Mouse (Mus musculus) C2C12 (cell line): ENCODE results near the gene Musk. TPM values are rescaled to one million over a fixed set of nuclear protein-coding genes. Genes with fewer than 3 reads are reported as not detected.

Experiments
- H3K27me3 ChIP-seq: one replicate; pipeline ENCODE4 v1.6.1; 2011; ENCODE audit not compliant: control insufficient read depth, insufficient read depth, insufficient read length
- H3K36me3 ChIP-seq: one replicate; pipeline ENCODE4 v1.6.1; 2011; ENCODE audit not compliant: control insufficient read depth, insufficient read depth
- H3K4me3 ChIP-seq: one replicate; pipeline ENCODE4 v1.5.1; 2011; ENCODE audit warnings: mild to moderate bottlenecking, control low read depth; ENCODE audit not compliant: poor library complexity, insufficient read depth, severe bottlenecking
- H3K79me2 ChIP-seq: one replicate; pipeline ENCODE4 v1.6.1; 2011; ENCODE audit not compliant: control insufficient read depth, insufficient read depth
- H3K79me3 ChIP-seq: one replicate; pipeline ENCODE4 v1.6.1; 2011; ENCODE audit warnings: low read depth, control low read depth
- H3ac ChIP-seq: one replicate; pipeline ENCODE3; 2011; ENCODE audit warnings: low read depth; ENCODE audit not compliant: control insufficient read depth, insufficient read length
- CEBPB ChIP-seq: IDR thresholded peaks from one replicate; pipeline ENCODE4 v1.6.1; 2011; ENCODE audit warnings: low read depth, mild to moderate bottlenecking, control low read depth, moderate library complexity
- CTCF ChIP-seq: IDR thresholded peaks from one replicate; pipeline ENCODE4 v1.5.1; 2011; ENCODE audit not compliant: control insufficient read depth, insufficient read depth, insufficient read length
- FOSL1 ChIP-seq: IDR thresholded peaks from one replicate; pipeline ENCODE4 v1.8.0; 2011; ENCODE audit warnings: mild to moderate bottlenecking, low read length; ENCODE audit not compliant: poor library complexity, insufficient read depth, severe bottlenecking
- MAX ChIP-seq: IDR thresholded peaks from one replicate; pipeline ENCODE4 v1.6.1; 2011; ENCODE audit warnings: mild to moderate bottlenecking, control low read depth
- MYOD1 ChIP-seq: IDR thresholded peaks from one replicate; pipeline ENCODE4 v1.6.1; 2011; ENCODE audit warnings: low read depth; ENCODE audit not compliant: control insufficient read depth, insufficient read length
- MYOG ChIP-seq: IDR thresholded peaks from one replicate; pipeline ENCODE4 v1.6.1; 2011; ENCODE audit not compliant: control insufficient read depth, insufficient read length; ENCODE audit errors: extremely low read depth
- USF1 ChIP-seq: IDR thresholded peaks from one replicate; pipeline ENCODE4 v1.6.1; 2011; ENCODE audit warnings: low read depth, mild to moderate bottlenecking, control low read depth, moderate library complexity
- polyA plus RNA-seq: library from polyadenylated mRNA; unstranded; fragments of >200 nt; fragmentation: generic; extraction: Trizol; gene quantifications from one replicate; pipeline ENCODE4 v1.2.1, GENCODE M21; 2012; ENCODE audit warnings: missing spikeins

The Musk gene
- polyA plus RNA-seq, 1 experiment: 10.1 TPM

DNA sequence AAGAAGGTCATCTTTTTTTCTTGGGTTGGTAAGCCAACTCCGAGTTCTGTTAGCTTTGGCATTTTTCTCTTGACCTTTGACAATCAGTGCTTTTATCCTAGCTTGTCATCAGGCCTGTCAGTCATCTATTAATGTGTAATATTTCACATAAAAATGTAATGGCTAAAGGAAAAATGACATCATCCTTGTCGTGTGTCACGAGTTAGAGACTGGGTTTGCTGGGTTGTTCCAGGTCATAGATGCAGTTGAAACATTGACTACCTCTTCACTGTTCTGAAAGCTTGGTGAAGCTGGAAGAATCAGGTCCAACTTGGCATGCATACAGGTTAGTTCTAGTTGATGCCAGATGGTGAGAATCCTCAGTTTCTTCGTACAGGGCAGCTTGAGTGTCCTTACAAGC is 34.5 kb downstream of the Musk start:
- Histone ChIP-seq H3ac (no peak overlapping the region), H3K4me3 (no peak overlapping the region), H3K27me3 (no peaks in the 10 kb centered on the region), H3K79me2 (no peaks in the 10 kb centered on the region), H3K36me3 (no peaks in the 10 kb centered on the region), H3K79me3 (no peaks in the 10 kb centered on the region)
- no peak for TF ChIP-seq FOSL1

DNA sequence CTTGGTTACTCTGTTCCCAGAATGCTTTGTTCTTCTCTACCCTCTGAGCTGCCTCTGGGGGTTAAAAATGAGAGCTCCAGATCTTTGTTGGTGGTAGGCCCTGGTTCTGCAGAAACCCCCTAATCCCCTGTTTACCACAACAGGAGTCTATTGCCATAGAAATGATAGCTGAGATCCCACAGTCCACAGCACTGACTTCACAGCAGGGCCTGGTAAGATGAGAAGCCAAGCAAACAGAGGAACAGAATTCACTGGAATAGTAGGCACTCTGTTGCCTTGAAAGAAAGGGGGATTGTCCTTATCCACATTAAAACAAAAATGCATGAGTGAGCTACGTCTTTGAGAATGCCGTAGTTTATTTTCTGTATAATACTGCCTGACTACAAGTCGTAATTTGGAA is 41.0 kb downstream of the Musk start:
- Histone ChIP-seq H3ac (no peak overlapping the region), H3K36me3 (no peaks in the 10 kb centered on the region), H3K4me3 (no peak overlapping the region), H3K79me3 (no peaks in the 10 kb centered on the region), H3K79me2 (no peaks in the 10 kb centered on the region), H3K27me3 (no peaks in the 10 kb centered on the region)
- TF ChIP-seq MYOG (no peak), MYOD1 (no peak), FOSL1 (no peak), CTCF (no peak), MAX (no peak), USF1 (no peak), CEBPB (no peak)

DNA sequence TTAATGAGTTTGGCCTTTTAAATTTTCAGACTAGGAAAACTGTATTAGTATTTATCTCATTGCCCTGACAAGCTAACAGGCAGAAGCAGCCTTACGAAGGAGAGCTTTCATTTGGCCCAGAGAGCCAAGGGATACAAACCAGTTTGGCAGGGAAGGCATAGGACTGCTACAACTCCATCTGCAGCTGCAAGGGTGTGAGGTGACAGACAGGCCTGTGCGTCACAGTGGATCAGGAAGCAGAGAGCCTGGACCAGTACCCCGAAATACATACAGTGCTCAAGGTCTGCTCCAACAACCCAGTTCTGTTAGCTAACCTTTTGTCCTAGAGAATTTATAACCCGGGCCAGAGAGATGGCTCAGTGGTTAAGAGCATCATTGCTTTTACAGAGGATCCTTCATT is 42.5 kb downstream of the Musk start:
- TF ChIP-seq USF1 (no peak), FOSL1 (no peak), MYOD1 (no peak), MYOG (no peak), MAX (no peak), CEBPB (no peak), CTCF (no peak)

DNA sequence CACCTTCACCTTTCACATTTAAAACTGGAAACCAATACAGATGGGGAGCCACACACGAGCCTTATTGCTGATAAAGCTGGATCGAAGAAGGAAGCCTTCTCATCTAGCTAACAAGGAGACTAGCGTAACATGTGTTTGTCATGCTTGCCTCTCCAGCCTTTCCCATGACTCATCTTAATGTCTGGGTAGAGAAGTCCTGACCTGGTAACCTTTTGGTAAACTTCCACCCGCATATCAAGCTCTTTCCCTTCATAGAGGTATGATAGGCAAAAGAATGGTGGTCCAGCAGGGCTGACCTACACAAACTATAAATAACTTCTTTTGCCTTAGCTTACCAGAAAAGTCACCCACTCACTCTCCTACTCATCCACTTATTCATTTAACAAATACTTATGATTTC is 44.3 kb downstream of the Musk start:
- Histone ChIP-seq H3K79me3 (no peaks in the 10 kb centered on the region), H3K36me3 (no peaks in the 10 kb centered on the region), H3K27me3 (no peaks in the 10 kb centered on the region), H3K4me3 (no peak overlapping the region), H3ac (no peak overlapping the region), H3K79me2 (no peaks in the 10 kb centered on the region)
- no peak for TF ChIP-seq CTCF
- no peak for TF ChIP-seq USF1
- TF ChIP-seq MYOD1: no peak

More for the DNA sequence above, 42.5 kb downstream of the Musk start:
- Histone ChIP-seq H3ac (no peak overlapping the region), H3K4me3 (no peak overlapping the region), H3K36me3 (no peaks in the 10 kb centered on the region), H3K27me3 (no peaks in the 10 kb centered on the region), H3K79me2 (no peaks in the 10 kb centered on the region), H3K79me3 (no peaks in the 10 kb centered on the region)

GRCm38 (mm10) chr4:58330864-58331638 is 45.3 kb downstream of the Musk start:
- Histone ChIP-seq H3ac (no peak overlapping the region), H3K4me3 (no peak overlapping the region), H3K36me3 (no peaks in the 10 kb centered on the region), H3K79me3 (no peaks in the 10 kb centered on the region), H3K79me2 (no peaks in the 10 kb centered on the region), H3K27me3 (no peaks in the 10 kb centered on the region)
- TF ChIP-seq MAX: no peak
- peak; percentile 90 for TF ChIP-seq CEBPB
- TF ChIP-seq FOSL1: no peak
- no peak for TF ChIP-seq CTCF
- TF ChIP-seq USF1: no peak

DNA sequence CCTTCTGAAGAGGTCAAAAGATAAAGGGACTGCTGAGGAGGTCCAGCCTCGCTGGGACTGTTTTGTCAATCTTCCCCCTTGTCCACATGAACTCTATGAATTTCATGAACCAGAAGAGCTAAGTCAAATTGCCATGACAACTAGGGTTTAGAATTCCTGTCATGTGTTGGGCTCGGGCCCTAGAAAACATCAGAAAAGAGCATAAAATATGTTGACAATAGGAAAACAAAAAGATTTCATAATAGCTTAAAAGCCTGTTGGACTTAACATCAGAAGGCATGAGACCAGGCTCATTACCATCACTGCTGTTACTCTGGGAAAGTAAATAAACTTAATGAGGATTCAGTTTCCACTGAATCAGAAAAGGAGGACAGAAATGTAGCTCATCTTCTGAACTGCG is 46.6 kb downstream of the Musk start:
- Histone ChIP-seq H3K36me3 (no peaks in the 10 kb centered on the region), H3K79me3 (no peaks in the 10 kb centered on the region), H3ac (no peak overlapping the region), H3K79me2 (no peaks in the 10 kb centered on the region), H3K27me3 (no peaks in the 10 kb centered on the region), H3K4me3 (no peak overlapping the region)
- TF ChIP-seq CTCF (no peak), MYOG (no peak), FOSL1 (no peak), CEBPB (no peak), MYOD1 (no peak), MAX (no peak), USF1 (no peak)
